Mouse (Mus musculus) right cerebral cortex, adult 2 months (tissue): ENCODE measurements around the gene Khdc4.
"Not testable (repeated sequence)": the region's sequence is repeated elsewhere in the genome, so short reads cannot be mapped to it uniquely, and the experiment has no call there.

Experiments
- DNase-seq, 2 experiments: peaks; one replicate each; pipeline ENCODE4 v3.0.0; 2021 to 2022; ENCODE audit warnings: low spot score in 2 of 2

The Khdc4 gene

GRCm38 (mm10) chr3:88655619-88656018, 30.0 kb upstream of the Khdc4 start:
- DNase-seq = no peak

GRCm38 (mm10) chr3:88658441-88659127, 27.0 kb upstream of the Khdc4 start:
- DNase-seq = no peak

DNA sequence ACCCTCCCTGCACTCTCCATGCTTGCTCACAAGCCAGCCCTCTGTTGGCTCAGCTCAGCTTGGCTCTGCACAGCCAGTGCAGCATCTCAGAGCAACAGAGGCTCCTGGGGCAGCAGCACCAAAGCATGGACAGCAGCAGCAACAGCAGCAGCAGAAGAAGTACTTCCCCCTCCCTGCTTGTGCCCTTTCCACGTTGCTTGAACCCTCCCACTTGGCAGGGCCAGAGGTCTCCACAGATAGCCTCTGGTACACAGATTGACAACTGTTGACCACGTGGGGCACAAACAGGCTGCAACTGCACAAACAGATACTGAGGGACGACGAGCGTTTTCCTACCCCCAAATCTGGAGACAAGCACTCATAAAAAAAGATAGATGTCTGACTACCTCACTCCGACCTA, 25.8 kb upstream of the Khdc4 start:
- no peak for DNase-seq

- no peak for DNase-seq
Observed at GRCm38 (mm10) chr3:88664095-88664494, 21.5 kb upstream of the Khdc4 start.

- DNase-seq = peak; percentile 54 to 67
Observed at GRCm38 (mm10) chr3:88677399-88677798, 8.2 kb upstream of the Khdc4 start.

DNA sequence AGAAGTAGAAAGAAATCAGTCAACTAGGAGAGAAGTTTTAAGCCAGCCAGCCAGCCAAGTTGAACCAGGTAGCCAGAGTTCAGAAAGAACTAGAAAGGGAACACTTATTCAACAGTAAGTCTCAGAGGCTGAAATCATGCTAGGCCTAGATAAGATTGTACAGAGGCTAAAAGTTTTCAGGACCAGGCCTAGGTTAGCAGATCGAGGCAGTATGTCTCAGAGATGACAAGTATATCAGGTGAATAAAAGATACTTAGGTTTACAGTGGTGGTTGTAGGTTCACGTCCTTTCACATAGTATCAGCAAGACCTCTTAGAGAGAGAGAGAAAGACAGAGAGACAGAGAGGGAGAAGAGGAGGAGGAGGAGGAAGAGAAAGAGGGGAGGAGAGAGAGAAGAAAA, 1.8 kb upstream of the Khdc4 start:
- no peak for DNase-seq

DNA sequence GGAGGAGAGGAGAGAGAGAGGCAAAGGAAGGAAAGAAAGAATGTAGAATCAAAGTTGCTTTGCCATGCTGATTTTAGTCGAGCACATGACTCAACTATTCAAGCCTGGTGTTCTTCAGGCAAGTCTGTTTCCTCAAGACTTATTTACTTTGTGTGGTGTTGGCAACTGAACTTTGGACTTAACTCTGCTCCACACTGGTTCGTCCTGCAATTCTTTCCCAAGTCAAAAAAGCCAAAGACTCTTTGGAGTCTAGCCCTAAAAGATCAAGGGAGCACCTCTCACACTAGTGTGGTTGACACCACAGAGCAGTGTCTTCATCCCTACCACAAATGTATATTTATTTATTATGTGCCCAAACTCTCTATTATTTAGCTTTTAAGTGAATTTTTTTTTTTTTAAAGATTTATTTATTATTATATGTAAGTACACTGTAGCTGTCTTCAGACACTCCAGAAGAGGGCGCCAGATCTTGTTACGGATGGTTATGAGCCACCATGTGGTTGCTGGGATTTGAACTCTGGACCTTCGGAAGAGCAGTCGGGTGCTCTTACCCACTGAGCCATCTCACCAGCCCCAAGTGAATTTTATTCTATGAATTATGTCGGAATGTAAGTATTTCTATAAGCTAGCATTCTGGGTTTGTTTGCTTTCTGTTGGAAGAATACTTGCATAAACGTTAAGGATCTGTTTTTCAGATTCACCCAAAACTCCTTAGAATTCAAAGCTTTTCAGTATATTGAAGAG, 1.2 kb upstream of the Khdc4 start:
- no peak for DNase-seq

DNA sequence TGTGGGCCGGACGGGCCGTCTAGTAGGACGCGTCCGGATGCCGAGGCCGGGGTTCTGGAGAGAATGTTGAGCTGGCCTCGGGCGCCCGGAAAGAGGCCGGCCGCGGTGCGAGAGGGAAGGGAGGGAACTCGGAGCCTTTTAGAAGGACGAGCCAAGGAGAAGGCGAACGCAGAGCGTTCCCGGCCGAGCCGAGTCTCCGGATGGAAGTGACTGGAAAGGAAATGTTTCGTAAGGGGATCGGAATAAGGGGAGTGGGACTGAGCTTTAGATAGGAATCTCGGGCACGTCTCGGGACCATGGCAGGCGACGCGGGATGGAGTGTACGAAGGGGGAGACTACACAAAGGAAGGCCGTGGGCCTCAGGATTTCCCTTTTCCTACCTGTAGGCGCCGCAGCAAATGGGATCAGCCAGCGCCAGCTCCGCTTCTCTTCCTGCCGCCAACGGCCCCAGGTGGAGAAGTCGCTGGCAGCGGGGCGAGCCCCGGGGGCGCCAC, 402 bp downstream of the Khdc4 start:
- DNase-seq = peak in 1 of 2 experiments; percentile 45

DNA sequence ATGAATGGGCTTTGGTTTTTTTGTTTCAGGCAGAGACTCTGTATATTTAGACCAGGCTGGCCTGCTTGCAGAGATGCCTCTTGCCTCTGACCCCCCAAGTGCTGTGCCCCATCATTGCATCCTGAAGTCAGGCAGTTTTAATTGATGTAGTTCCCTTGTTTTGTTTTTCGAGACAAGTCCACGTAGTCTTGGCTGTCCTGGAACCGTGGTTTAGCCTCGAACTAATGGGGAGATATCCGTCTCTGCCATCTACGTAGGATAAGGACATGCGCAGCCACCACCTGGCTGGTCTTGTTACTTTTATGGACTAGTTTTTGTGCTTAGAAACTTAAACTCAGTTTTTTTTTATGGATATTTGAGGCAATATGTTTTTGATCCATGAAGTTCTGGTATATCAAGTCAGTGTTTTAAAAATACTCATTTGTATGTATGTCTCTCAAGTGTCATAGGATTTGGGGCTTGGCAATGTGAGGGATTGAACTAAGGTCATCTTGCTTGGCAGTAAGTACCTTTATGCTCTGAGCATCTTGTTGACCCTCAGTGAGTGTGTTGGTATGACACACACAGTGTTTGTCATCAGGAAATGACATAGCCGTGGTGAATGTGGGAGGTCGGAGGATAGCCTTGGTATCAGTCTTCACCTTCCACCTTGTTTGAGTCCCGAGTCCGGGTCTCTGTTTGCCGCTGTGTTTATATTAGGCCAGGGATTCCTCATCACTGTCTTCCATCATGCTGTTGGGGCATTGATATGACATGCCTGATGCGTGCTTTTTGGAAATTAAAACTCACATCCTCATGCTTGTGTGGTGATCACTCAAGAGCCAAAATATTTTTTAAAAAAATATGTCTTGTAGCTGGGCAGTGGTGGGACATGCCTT, 1.4 kb downstream of the Khdc4 start:
- DNase-seq = no peak

- no peak for DNase-seq
Observed at GRCm38 (mm10) chr3:88689079-88689478, 3.5 kb downstream of the Khdc4 start.

GRCm38 (mm10) chr3:88695545-88695944, 9.9 kb downstream of the Khdc4 start:
- no peak for DNase-seq

- no peak for DNase-seq
Observed at GRCm38 (mm10) chr3:88698051-88698450, 12.4 kb downstream of the Khdc4 start.

GRCm38 (mm10) chr3:88698834-88699233, 13.2 kb downstream of the Khdc4 start:
- no peak for DNase-seq

DNA sequence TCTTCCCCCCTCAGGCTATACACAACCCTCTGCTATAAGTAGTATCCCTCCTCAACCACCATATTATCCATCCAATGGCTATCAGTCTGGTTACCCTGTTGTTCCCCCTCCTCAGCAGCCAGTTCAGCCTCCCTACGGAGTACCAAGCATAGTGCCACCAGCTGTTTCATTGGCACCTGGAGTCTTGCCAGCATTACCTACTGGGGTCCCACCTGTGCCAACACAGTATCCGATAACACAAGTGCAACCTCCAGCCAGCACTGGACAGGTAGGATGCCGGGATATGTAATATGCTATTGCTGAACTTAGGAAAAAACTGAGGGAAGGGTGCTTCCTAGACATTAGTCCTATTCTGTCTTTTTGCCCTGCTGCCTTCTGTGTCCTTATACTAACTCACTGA, 14.6 kb downstream of the Khdc4 start:
- DNase-seq = no peak

DNA sequence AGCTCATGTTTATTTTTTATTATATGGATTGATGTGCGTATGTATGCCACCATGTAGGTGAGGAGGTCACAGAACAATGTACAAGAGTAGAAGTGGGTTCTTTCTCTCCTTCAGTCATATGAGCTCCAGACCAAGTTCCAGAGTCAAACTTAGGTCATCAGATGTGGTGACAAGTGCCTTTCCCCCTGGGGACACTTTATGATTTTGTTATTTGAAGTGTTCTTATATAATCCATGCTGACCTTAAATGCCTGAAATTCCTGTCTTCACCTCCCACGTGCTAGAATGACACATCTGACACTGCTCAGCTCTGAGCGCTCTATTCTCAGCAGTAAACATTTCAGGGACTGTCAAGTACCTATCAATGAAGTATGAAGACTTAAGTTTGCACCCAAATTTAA, 15.6 kb downstream of the Khdc4 start:
- DNase-seq = no peak

- DNase-seq = no peak
Observed at GRCm38 (mm10) chr3:88713709-88714108, 28.1 kb downstream of the Khdc4 start.

DNA sequence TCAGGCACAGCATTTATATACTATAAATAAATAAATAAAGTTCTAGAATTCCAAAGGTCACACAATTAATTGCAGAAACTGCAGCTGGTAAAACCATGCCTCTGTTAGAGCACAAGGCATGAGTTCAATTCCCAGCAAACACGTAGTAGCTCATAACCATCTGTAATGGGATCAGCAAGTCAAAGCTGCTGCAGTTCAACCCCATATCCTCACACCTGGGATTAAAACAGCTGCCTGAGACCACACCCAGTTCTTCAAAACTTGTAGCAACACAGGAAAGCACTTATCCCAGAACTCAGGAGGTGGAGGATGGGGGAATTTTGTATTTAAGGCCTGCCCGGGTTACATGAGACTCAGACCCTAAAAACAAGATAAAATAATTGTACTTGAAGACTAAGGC, 29.1 kb downstream of the Khdc4 start:
- DNase-seq = no peak

- DNase-seq = not testable (repeated sequence)
Observed at GRCm38 (mm10) chr3:88715716-88716115, 30.1 kb downstream of the Khdc4 start.

GRCm38 (mm10) chr3:88716399-88717197, 31.0 kb downstream of the Khdc4 start, which contains the start of gene Rit1:
TSS of gene Rit1 (plus strand) at chr3:88716838.
- DNase-seq = peak; percentile 71 to 81

- DNase-seq = peak in 1 of 2 experiments; percentile 38
Observed at GRCm38 (mm10) chr3:88717198-88717798, 31.7 kb downstream of the Khdc4 start.

DNA sequence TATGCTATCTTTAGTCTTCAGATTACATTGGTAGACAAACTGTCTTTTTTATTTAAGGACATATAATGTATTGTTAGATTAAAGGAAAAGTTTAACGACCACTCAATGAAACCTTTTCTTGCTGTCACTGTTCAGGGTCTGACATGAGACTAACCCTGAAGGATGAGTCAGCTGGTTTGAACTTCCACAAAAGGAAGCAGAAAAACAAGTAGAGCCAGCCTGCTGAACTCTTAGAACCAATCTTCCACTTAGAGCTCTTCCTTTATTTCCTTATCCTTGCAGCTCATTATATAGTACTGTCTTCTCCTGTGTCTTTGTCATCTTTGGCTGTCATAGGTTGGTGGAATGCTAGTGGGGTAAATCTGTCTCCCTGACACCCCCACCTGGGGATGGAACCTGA, 32.2 kb downstream of the Khdc4 start:
- no peak for DNase-seq
